ENCODE assay signal across 11 mouse cellular contexts in the genomic region with DNA sequence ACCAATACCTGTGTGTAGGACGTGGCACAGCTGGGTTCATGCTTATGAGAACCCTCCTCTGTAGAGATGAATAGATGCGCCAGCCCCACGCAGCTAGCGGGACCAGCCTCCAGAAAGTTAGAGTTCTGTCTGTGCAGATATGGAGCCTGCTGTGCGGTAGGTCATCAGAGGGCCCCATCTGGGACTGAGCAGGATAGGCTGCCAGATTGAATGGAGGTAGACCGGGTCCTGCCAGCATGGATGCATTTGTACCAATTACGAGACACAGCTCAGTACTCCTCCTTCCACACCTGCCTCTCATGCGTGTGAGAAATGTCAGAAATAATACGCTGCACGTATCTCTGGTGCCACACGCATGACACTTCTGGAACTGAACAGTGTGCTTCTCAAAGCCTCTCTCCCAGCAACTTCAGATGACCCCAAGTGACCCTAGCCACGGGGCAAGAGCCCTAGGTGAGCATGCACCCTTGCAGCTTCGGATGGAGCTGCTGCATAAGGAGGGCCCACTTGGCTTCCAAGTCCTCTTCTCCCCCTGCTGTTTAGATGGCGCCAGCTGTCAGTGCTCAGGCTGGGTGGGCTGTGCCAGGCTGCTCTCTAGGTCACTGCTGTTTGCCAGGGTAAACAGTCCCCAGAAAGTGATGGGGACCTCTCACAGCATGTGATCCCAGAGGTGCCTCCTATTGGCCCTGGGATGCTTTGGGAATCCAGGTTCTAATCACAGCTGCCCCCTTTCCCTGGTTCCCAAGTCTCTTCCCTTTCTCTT. TPM values are rescaled to one million over a fixed set of nuclear protein-coding genes. Genes with fewer than 3 reads are reported as not detected.
DNase-seq lines count a peak whose midpoint lies in the region; ATAC-seq lines count a peak whose summit lies in the region.
"Had no signal": no experiment of that assay in that cellular context is flagged by ENCODE, and none has a peak within 500 bp of the region (broad histone marks: within the 10 kb centered on the region; RNA-seq: fewer than 3 reads in every experiment).

No protein-coding gene starts in this region.

- H3K4me2 ChIP-seq in hindbrain, embryonic 11.5 days (replicated peaks; ENCODE audit: low read depth, low read length), result no peak overlapping the region
- no peak overlapping the region for H3K4me2 ChIP-seq in limb, embryonic 13.5 days (replicated peaks)

- no peak for DNase-seq in hindbrain, embryonic 10.5 days (ENCODE audit: low spot score)
- no peak for DNase-seq in hindbrain, embryonic 11.5 days (ENCODE audit: low spot score)
- peak; percentile 32 for DNase-seq in retina, postnatal 1 day
- no peak for DNase-seq in retina, embryonic 14.5 days (ENCODE audit: low spot score)
- DNase-seq in urinary bladder, postnatal 14 days (ENCODE audit: low spot score), result no peak
- no peak for DNase-seq in right cerebral cortex, adult 18-20 months
- DNase-seq: adrenal gland, adult 2 months; heart, adult 2 months; thymus, adult 18-20 months had no signal

- peaks cover 42% of the 10 kb centered on the region for H3K4me1 ChIP-seq in hindbrain, embryonic 10.5 days (replicated peaks)
- no peaks in the 10 kb centered on the region; the same call in 1 of the 2 replicates for H3K4me1 ChIP-seq in hindbrain, embryonic 11.5 days (replicated peaks; ENCODE audit: control insufficient read depth, insufficient read depth, low read length)
- H3K4me1 ChIP-seq in limb, embryonic 13.5 days, result peaks cover 48% of the 10 kb centered on the region

- no peaks in the 10 kb centered on the region for H3K27me3 ChIP-seq in hindbrain, embryonic 10.5 days (ENCODE audit: insufficient read depth, poor library complexity, severe bottlenecking)
- H3K27me3 ChIP-seq in hindbrain, embryonic 11.5 days (ENCODE audit: control insufficient read depth, insufficient read depth, low read length), result no peaks in the 10 kb centered on the region
- H3K27me3 ChIP-seq in limb, embryonic 13.5 days, result no peaks in the 10 kb centered on the region

- no peak for ATAC-seq in hindbrain, embryonic 11.5 days (ENCODE audit: low FRiP score)
- ATAC-seq in limb, embryonic 13.5 days (ENCODE audit: low FRiP score, low read depth), result no peak
- ATAC-seq in CD4-positive, CD25-positive, alpha-beta regulatory T cell, adult 4 months, result no peak

- WGBS in hindbrain, embryonic 10.5 days, result 71% methylated on average over 14 of the region's 14 CpGs
- 60% methylated on average over 14 of the region's 14 CpGs for WGBS in hindbrain, embryonic 11.5 days
- 72% methylated on average over 14 of the region's 14 CpGs for WGBS in limb, embryonic 13.5 days

- H3K9me3 ChIP-seq in hindbrain, embryonic 10.5 days, result no peaks in the 10 kb centered on the region
- H3K9me3 ChIP-seq in hindbrain, embryonic 11.5 days (ENCODE audit: control insufficient read depth, low read length), result no peaks in the 10 kb centered on the region
- H3K9me3 ChIP-seq in limb, embryonic 13.5 days, result no peaks in the 10 kb centered on the region

- peaks cover 94% of the 10 kb centered on the region for H3K36me3 ChIP-seq in hindbrain, embryonic 10.5 days
- no peaks in the 10 kb centered on the region for H3K36me3 ChIP-seq in hindbrain, embryonic 11.5 days (ENCODE audit: control insufficient read depth, insufficient read depth, low read length)
- peaks cover 40% of the 10 kb centered on the region for H3K36me3 ChIP-seq in limb, embryonic 13.5 days

- H3K27ac ChIP-seq in hindbrain, embryonic 10.5 days, result peak overlapping the region; percentile 6; the same call in 1 of the 2 replicates
- no peak overlapping the region for H3K27ac ChIP-seq in hindbrain, embryonic 11.5 days (ENCODE audit: low read depth, low read length)
- H3K27ac ChIP-seq in limb, embryonic 13.5 days, result no peak overlapping the region
- H3K27ac ChIP-seq: heart, adult 2 months had no signal

- no peak overlapping the region for H3K9ac ChIP-seq in hindbrain, embryonic 11.5 days (ENCODE audit: low read depth, low read length)
- 0 out of 2 replicates have a peak overlapping the region, but pooled peaks have one; percentile 13 for H3K9ac ChIP-seq in limb, embryonic 13.5 days

- no peak overlapping the region for H3K4me3 ChIP-seq in hindbrain, embryonic 10.5 days
- no peak overlapping the region for H3K4me3 ChIP-seq in hindbrain, embryonic 11.5 days (ENCODE audit: low read depth, low read length)
- no peak overlapping the region for H3K4me3 ChIP-seq in limb, embryonic 13.5 days
- H3K4me3 ChIP-seq: heart, adult 2 months had no signal

RNA-seq across cellular contexts. Expression of gene Snx20, which starts 57.3 kb away (rescaled TPM):
- 1.1 and 1.3 TPM in 2 replicates for polyA plus RNA-seq in hindbrain, embryonic 10.5 days (2016; fragmentation: Nextera tagmentation; extraction: Ambion mirVana)
- 1.4 and 2.1 TPM in 2 replicates for polyA plus RNA-seq in hindbrain, embryonic 11.5 days (2014; fragmentation: Nextera tagmentation; extraction: Ambion mirVana)
- 1.2 and 1.5 TPM in 2 replicates for polyA plus RNA-seq in limb, embryonic 13.5 days (2015; fragmentation: Nextera tagmentation; extraction: Ambion mirVana)
- 10 to 100 TPM; 15.0 to 16.8 TPM for polyA plus RNA-seq in CD4-positive, CD25-positive, alpha-beta regulatory T cell, adult 4 months (2017; shearing (Covaris generic))

RNA-seq across cellular contexts. Expression of gene Nkd1, which starts 57.4 kb away (rescaled TPM):
- polyA plus RNA-seq in hindbrain, embryonic 10.5 days (2016; fragmentation: Nextera tagmentation; extraction: Ambion mirVana), result 124 and 125 TPM in 2 replicates
- polyA plus RNA-seq in hindbrain, embryonic 11.5 days (2014; fragmentation: Nextera tagmentation; extraction: Ambion mirVana), result 83.1 and 89.8 TPM in 2 replicates
- polyA plus RNA-seq in limb, embryonic 13.5 days (2015; fragmentation: Nextera tagmentation; extraction: Ambion mirVana), result 58.4 and 64.2 TPM in 2 replicates
- polyA plus RNA-seq in CD4-positive, CD25-positive, alpha-beta regulatory T cell, adult 4 months (2017; shearing (Covaris generic)), result not detected

Comparison
In these comparisons a context has a peak if more than half of its experiments do, and no peak if none do; other contexts are left out.
1. RNA of gene Nkd1, which starts 57.4 kb away (polyA plus RNA-seq): 124 to 125 TPM in hindbrain, embryonic 10.5 days, 83.1 to 89.8 TPM in hindbrain, embryonic 11.5 days and 58.4 to 64.2 TPM in limb, embryonic 13.5 days; not detected in CD4-positive, CD25-positive, alpha-beta regulatory T cell, adult 4 months; every median in the first group is over 10 times any median in the second.